Mouse (Mus musculus): ENCODE measurements around the gene Ttc6.

Gene Ttc6

GRCm38 (mm10) chr12:57563909-57564308 lies at the start of gene Ttc6:
Gene Ttc6, plus strand, starts transcription at chr12:57564113.
- peak; percentile 47 for DNase-seq (ENCODE audit: low read depth, low spot score)

GRCm38 (mm10) chr12:57514552-57514951 lies 49.4 kb upstream of the Ttc6 start:
- DNase-seq (ENCODE audit: low read depth, low spot score), result no peak

GRCm38 (mm10) chr12:57515702-57516377 lies 48.1 kb upstream of the Ttc6 start:
- peak; percentile 33 for DNase-seq (ENCODE audit: low read depth, low spot score)

GRCm38 (mm10) chr12:57528335-57528734 lies 35.6 kb upstream of the Ttc6 start:
- DNase-seq (ENCODE audit: low read depth, low spot score), result no peak

GRCm38 (mm10) chr12:57530474-57530873 lies 33.4 kb upstream of the Ttc6 start:
- DNase-seq (ENCODE audit: low read depth, low spot score), result peak; percentile 12

GRCm38 (mm10) chr12:57534517-57534878 lies 29.4 kb upstream of the Ttc6 start:
- no peak for DNase-seq (ENCODE audit: low read depth, low spot score)

- peak; percentile 30 for DNase-seq (ENCODE audit: low read depth, low spot score)
Measured at GRCm38 (mm10) chr12:57534879-57535611, 28.9 kb upstream of the Ttc6 start.

- DNase-seq (ENCODE audit: low read depth, low spot score), result peak; percentile 26
Measured at GRCm38 (mm10) chr12:57536056-57536908, 27.6 kb upstream of the Ttc6 start.

- peak; percentile 14 for DNase-seq (ENCODE audit: low read depth, low spot score)
Measured at GRCm38 (mm10) chr12:57536909-57537670, 26.8 kb upstream of the Ttc6 start.

GRCm38 (mm10) chr12:57537791-57538587 lies 25.9 kb upstream of the Ttc6 start:
- peak; percentile 30 for DNase-seq (ENCODE audit: low read depth, low spot score)

GRCm38 (mm10) chr12:57538588-57539550 lies 25.0 kb upstream of the Ttc6 start:
- peak; percentile 75 for DNase-seq (ENCODE audit: low read depth, low spot score)

- DNase-seq (ENCODE audit: low read depth, low spot score), result peak; percentile 27
Measured at GRCm38 (mm10) chr12:57539551-57539985, 24.3 kb upstream of the Ttc6 start.

- DNase-seq (ENCODE audit: low read depth, low spot score), result no peak
Measured at GRCm38 (mm10) chr12:57541118-57541517, 22.8 kb upstream of the Ttc6 start.

GRCm38 (mm10) chr12:57541931-57542745 lies 21.8 kb upstream of the Ttc6 start:
- peak; percentile 60 for DNase-seq (ENCODE audit: low read depth, low spot score)

- DNase-seq (ENCODE audit: low read depth, low spot score), result peak; percentile 66
Measured at GRCm38 (mm10) chr12:57542746-57543626, 20.9 kb upstream of the Ttc6 start.

- no peak for DNase-seq (ENCODE audit: low read depth, low spot score)
Measured at GRCm38 (mm10) chr12:57543627-57543991, 20.3 kb upstream of the Ttc6 start.

- peak; percentile 85 for DNase-seq (ENCODE audit: low read depth, low spot score)
Measured at GRCm38 (mm10) chr12:57544641-57545370, 19.1 kb upstream of the Ttc6 start.
